Mouse (Mus musculus): ENCODE data around the gene Gm27179.
"Not testable (repeated sequence)": the region's sequence is repeated elsewhere in the genome, so short reads cannot be mapped to it uniquely, and the experiment has no call there.

Gene Gm27179

GRCm38 (mm10) chr14:69473941-69474646 lies 38.3 kb downstream of the Gm27179 start:
- not testable (repeated sequence) for DNase-seq (ENCODE audit: low spot score)

- not testable (repeated sequence) for DNase-seq (ENCODE audit: low spot score)
Measured at GRCm38 (mm10) chr14:69473322-69473721, 39.0 kb downstream of the Gm27179 start.

DNA sequence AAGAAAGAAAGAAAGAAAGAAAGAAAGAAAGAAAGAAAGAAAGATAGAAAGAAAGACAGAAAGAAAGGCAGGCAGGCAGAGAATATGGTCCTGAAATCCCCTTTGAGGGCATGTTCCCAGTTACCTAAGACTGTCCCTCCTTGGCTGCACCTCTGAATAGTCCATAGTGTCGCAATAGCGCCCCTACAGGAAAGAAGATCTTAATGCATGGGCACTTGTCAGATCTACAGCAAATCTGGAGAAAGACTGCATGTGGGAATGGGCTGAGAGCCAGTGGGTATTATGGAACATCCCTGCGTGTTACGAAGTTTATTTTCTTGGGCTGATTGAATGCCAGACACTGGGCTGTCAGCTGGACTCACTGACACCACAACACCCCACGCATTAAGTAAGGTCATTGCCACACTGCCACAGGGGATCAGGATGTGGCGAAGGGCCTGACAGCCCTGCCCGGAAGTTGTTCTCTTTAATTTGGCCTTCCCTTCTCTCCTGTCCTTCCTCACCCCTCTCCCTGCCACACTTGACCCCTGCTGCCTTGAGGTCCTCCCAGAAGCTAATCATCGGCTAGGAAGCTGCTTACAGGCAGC lies 42.1 kb downstream of the Gm27179 start:
- DNase-seq (ENCODE audit: low spot score): not testable (repeated sequence)

GRCm38 (mm10) chr14:69467612-69468366 lies 44.6 kb downstream of the Gm27179 start:
- DNase-seq (ENCODE audit: low spot score): not testable (repeated sequence)

DNA sequence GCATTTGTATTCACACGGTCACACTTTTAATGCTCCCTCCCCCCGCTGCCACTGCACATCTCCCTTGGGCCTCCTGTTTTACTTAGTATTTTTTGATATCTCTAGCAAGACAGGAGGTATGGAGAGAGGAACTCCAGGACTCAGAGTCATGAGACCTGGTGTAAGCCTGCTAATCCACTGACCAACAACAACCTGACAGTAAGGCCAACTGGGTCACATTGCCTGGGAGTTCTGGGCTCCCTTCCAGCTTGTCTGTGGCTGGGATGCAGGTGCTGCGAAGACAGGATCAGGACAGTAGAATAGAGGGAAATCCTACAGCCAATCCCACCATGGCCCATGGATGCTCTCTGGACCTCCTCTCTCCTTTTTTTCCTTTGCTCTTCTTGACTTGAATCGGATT lies 47.9 kb downstream of the Gm27179 start:
- DNase-seq (ENCODE audit: low spot score): not testable (repeated sequence)
